Mouse (Mus musculus) stomach, embryonic 15.5 days (tissue): ENCODE measurements around the gene Epas1. TPM values are rescaled to one million over a fixed set of nuclear protein-coding genes. Genes with fewer than 3 reads are reported as not detected.

Source experiments
- ATAC-seq: fragments of 200-750 bp; cut with Nextera tagmentation; 2 replicates; pipeline ENCODE4 v1.8.0; 2017; ENCODE audit warnings: low read depth, moderate number of reproducible peaks, moderate TSS enrichment; ENCODE audit not compliant: insufficient read depth, low FRiP score
- H3K27ac ChIP-seq: fragments of 300-500 bp; sonication (generic); 2 replicates; pipeline ENCODE4 v1.5.1; 2015; ENCODE audit warnings: mild to moderate bottlenecking, inconsistent platforms
- H3K27me3 ChIP-seq: fragments of 300-500 bp; sonication (generic); replicated peaks from 2 replicates; pipeline ENCODE4 v1.6.1; 2015; ENCODE audit warnings: inconsistent platforms
- H3K36me3 ChIP-seq: fragments of 300-500 bp; sonication (generic); 2 replicates; pipeline ENCODE4 v1.6.1; 2015; ENCODE audit warnings: inconsistent platforms
- H3K4me1 ChIP-seq: fragments of 300-500 bp; sonication (generic); 2 replicates; pipeline ENCODE4 v1.6.1; 2015; ENCODE audit warnings: inconsistent platforms
- H3K4me2 ChIP-seq: fragments of 300-500 bp; sonication (generic); 2 replicates; pipeline ENCODE4 v1.6.1; 2015; ENCODE audit warnings: mild to moderate bottlenecking, inconsistent platforms
- H3K4me3 ChIP-seq: fragments of 300-500 bp; sonication (generic); replicated peaks from 2 replicates; pipeline ENCODE4 v1.5.1; 2015; ENCODE audit warnings: inconsistent platforms
- H3K9ac ChIP-seq: fragments of 300-500 bp; sonication (generic); 2 replicates; pipeline ENCODE4 v1.6.1; 2015; ENCODE audit warnings: inconsistent platforms
- H3K9me3 ChIP-seq: fragments of 300-500 bp; sonication (generic); 2 replicates; pipeline ENCODE4 v1.6.1; 2016; ENCODE audit warnings: inconsistent platforms
- WGBS: fragments of 180-500 bp; shearing (Covaris S2); methylation state at CpG from one replicate; pipeline ENCODE4 v1.1.7; 2015; 5-methylcytosine and 5-hydroxymethylcytosine counted together
- polyA plus RNA-seq: library from polyadenylated mRNA; unstranded; fragments of >200 nt; fragmentation: Nextera tagmentation; extraction: Ambion mirVana; gene quantifications from 2 replicates; pipeline ENCODE4 v1.2.1, GENCODE M21; 2015

Gene Epas1
- polyA plus RNA-seq, 1 experiment from 2014 or later, result 4.2 TPM

- Histone ChIP-seq H3K4me3 (no peak overlapping the region), H3K4me1 (peaks cover 9% of the 10 kb centered on the region; the same call in 1 of the 2 replicates), H3K27me3 (no peaks in the 10 kb centered on the region), H3K4me2 (no peak overlapping the region), H3K9ac (no peak overlapping the region), H3K9me3 (no peaks in the 10 kb centered on the region), H3K27ac (0 out of 2 replicates have a peak overlapping the region, but pooled peaks have one; percentile 14), H3K36me3 (no peaks in the 10 kb centered on the region)
- WGBS, result 49% methylated on average over 8 of the region's 8 CpGs
- ATAC-seq, result no peak
Measured at GRCm38 (mm10) chr17:86798460-86798859, 45.0 kb downstream of the Epas1 start.

- Histone ChIP-seq H3K9ac (no peak overlapping the region), H3K4me2 (no peak overlapping the region), H3K4me3 (no peak overlapping the region), H3K27me3 (no peaks in the 10 kb centered on the region), H3K4me1 (peaks cover 9% of the 10 kb centered on the region; the same call in 1 of the 2 replicates), H3K9me3 (no peaks in the 10 kb centered on the region), H3K36me3 (no peaks in the 10 kb centered on the region), H3K27ac (0 out of 2 replicates have a peak overlapping the region, but pooled peaks have one; percentile 12)
- 0 out of 2 replicates have a peak, but pooled peaks have one; percentile 28 for ATAC-seq
- 72% methylated on average over 11 of the region's 11 CpGs for WGBS
Measured at GRCm38 (mm10) chr17:86798951-86799350, 45.5 kb downstream of the Epas1 start.

- Histone ChIP-seq H3K4me2 (no peak overlapping the region), H3K36me3 (no peaks in the 10 kb centered on the region), H3K4me1 (peaks cover 9% of the 10 kb centered on the region; the same call in 1 of the 2 replicates), H3K27ac (peak overlapping the region; percentile 62), H3K4me3 (no peak overlapping the region), H3K9ac (no peak overlapping the region), H3K27me3 (no peaks in the 10 kb centered on the region), H3K9me3 (no peaks in the 10 kb centered on the region)
- ATAC-seq, result no peak
- 58% methylated on average over 12 of the region's 12 CpGs for WGBS
Measured at GRCm38 (mm10) chr17:86800535-86800934, 47.0 kb downstream of the Epas1 start.

GRCm38 (mm10) chr17:86801213-86801815 is 47.8 kb downstream of the Epas1 start:
- Histone ChIP-seq H3K9me3 (no peaks in the 10 kb centered on the region), H3K36me3 (no peaks in the 10 kb centered on the region), H3K4me1 (peaks cover 9% of the 10 kb centered on the region; the same call in 1 of the 2 replicates), H3K9ac (no peak overlapping the region), H3K4me2 (no peak overlapping the region), H3K27me3 (no peaks in the 10 kb centered on the region), H3K4me3 (no peak overlapping the region), H3K27ac (peak overlapping the region; percentile 64; the same call in 1 of the 2 replicates)
- ATAC-seq, result no peak
- WGBS, result 57% methylated on average over 11 of the region's 11 CpGs

- no peak for ATAC-seq
- H3K4me3 ChIP-seq, result no peak overlapping the region
- H3K9me3 ChIP-seq, result no peaks in the 10 kb centered on the region
- H3K36me3 ChIP-seq, result no peaks in the 10 kb centered on the region
- H3K4me1 ChIP-seq, result peaks cover 9% of the 10 kb centered on the region; the same call in 1 of the 2 replicates
- no peak overlapping the region for H3K9ac ChIP-seq
- no peaks in the 10 kb centered on the region for H3K27me3 ChIP-seq
- WGBS, result 56% methylated on average over 9 of the region's 9 CpGs
- no peak overlapping the region for H3K4me2 ChIP-seq
- H3K27ac ChIP-seq, result peak overlapping the region; percentile 64; the same call in 1 of the 2 replicates
Measured at GRCm38 (mm10) chr17:86801876-86802275, 48.4 kb downstream of the Epas1 start.

DNA sequence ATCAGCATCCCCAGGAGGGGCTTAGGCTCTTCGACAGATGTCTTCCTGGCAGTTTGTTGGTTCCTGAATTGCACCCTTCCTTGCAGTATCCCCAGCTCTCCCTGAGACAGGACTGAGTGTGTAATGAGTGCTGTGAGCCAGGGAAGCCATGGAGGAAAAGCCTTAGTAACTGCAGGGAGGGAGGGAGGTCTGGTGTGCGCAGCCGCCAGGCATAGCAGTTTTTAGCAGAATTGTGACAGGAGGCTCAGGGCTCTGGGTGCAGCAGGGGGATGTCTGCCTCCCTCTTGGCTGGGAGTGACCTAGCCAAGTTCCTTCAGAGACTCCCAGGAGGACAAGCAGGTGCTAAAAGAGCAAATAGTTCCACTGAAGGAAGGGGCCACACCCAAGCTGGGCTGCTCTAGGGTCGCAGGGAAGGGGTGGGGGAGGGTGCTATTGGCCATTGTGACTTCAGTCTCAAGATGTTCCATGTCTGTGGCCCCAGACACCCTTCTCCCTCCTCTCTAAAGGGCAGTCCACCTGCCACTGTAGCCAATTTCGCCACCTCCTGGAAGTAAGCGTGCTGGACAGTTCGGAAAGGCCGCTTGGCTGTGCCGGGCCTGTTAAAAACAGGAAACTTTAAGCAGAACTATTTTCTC is 49.0 kb downstream of the Epas1 start:
- Histone ChIP-seq H3K4me2 (no peak overlapping the region), H3K9ac (no peak overlapping the region), H3K27me3 (no peaks in the 10 kb centered on the region), H3K9me3 (no peaks in the 10 kb centered on the region), H3K4me3 (no peak overlapping the region), H3K4me1 (peaks cover 9% of the 10 kb centered on the region; the same call in 1 of the 2 replicates), H3K27ac (peak overlapping the region; percentile 33; the same call in 1 of the 2 replicates), H3K36me3 (no peaks in the 10 kb centered on the region)
- WGBS, result 56% methylated on average over 9 of the region's 9 CpGs
- no peak for ATAC-seq

DNA sequence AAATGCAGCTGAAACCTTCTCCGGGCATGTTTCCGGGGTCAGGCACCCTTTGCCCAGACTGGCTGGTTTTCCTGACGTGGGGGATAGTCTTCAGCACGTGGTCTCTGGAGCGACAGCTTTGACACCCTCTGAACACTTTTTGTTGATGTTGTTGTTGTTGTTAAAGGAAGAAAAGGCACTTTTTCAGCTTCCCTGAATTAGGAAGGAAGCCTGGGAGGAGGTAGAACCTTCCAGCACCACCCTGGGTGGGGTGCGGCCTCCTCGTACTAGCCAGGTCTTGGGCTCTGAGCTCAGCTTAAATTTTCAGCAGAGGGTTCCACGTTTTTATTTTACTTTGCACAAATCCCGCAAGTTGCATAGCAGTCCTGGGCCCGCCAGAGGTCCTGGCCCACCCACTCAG is 49.6 kb downstream of the Epas1 start:
- Histone ChIP-seq H3K4me3 (no peak overlapping the region), H3K27ac (no peak overlapping the region), H3K27me3 (no peaks in the 10 kb centered on the region), H3K9ac (no peak overlapping the region), H3K36me3 (no peaks in the 10 kb centered on the region), H3K4me2 (no peak overlapping the region), H3K4me1 (peaks cover 9% of the 10 kb centered on the region; the same call in 1 of the 2 replicates), H3K9me3 (no peaks in the 10 kb centered on the region)
- ATAC-seq, result no peak
- 78% methylated on average over 10 of the region's 10 CpGs for WGBS

- no peaks in the 10 kb centered on the region for H3K36me3 ChIP-seq
- H3K4me2 ChIP-seq, result no peak overlapping the region
- no peak overlapping the region for H3K9ac ChIP-seq
- no peak overlapping the region for H3K4me3 ChIP-seq
- no peak for ATAC-seq
- H3K9me3 ChIP-seq, result no peaks in the 10 kb centered on the region
- H3K27me3 ChIP-seq, result no peaks in the 10 kb centered on the region
- peaks cover 5% of the 10 kb centered on the region; the same call in 1 of the 2 replicates for H3K4me1 ChIP-seq
- H3K27ac ChIP-seq, result no peak overlapping the region
- 83% methylated on average over 5 of the region's 5 CpGs for WGBS
Measured at GRCm38 (mm10) chr17:86803653-86804052, 50.2 kb downstream of the Epas1 start.

DNA sequence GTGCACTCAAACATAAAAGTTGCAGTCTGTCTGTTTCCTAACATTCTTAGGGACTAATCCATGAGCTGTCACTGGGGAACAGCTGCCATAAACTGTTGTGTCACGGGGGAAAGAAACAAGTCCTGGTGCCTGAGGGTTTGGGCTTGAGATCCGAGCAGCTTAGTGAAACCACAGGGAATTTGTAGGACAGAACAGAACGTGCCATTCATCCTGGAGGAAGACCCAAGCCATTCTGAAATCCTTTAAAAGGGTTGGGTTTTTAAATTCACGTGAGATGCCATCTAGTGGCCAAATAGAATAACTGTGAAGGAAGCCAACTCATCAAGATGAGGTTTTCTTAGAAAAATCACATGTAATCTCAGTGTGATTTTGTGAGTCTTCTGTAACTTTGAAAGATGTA is 58.5 kb downstream of the Epas1 start:
- H3K9me3 ChIP-seq, result no peaks in the 10 kb centered on the region
- no peak overlapping the region for H3K27ac ChIP-seq
- no peak for ATAC-seq
- H3K9ac ChIP-seq, result no peak overlapping the region
- 4% methylated on average over 4 of the region's 4 CpGs for WGBS
- no peak overlapping the region for H3K4me2 ChIP-seq
- H3K27me3 ChIP-seq, result no peaks in the 10 kb centered on the region
- H3K4me1 ChIP-seq, result 0 out of 2 replicates have a peak, but pooled peaks cover 11% of the 10 kb centered on the region
- no peaks in the 10 kb centered on the region for H3K36me3 ChIP-seq
- H3K4me3 ChIP-seq, result no peak overlapping the region

DNA sequence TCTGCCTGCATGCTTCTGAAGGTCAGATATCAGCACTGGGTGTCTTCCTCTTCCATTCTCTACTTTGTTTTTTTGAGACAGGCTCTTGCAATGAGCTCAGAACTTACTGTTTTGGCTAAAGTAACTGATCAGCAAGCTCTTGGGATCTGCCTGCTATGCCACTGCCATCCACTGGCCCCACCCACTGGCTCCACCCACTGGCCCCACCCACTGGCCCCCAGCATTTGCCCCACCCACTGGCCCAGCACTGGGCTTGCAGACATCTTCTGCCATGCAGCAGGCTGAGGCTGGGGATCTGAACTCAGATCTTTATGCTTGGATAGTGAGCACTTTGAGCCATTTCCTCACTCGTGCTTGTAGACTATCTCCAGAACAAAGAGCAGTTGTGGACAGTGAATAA is 60.8 kb downstream of the Epas1 start:
- H3K4me3 ChIP-seq, result no peak overlapping the region
- no peaks in the 10 kb centered on the region for H3K9me3 ChIP-seq
- H3K27me3 ChIP-seq, result no peaks in the 10 kb centered on the region
- 0 out of 2 replicates have a peak, but pooled peaks cover 11% of the 10 kb centered on the region for H3K4me1 ChIP-seq
- H3K9ac ChIP-seq, result no peak overlapping the region
- H3K27ac ChIP-seq, result no peak overlapping the region
- no peaks in the 10 kb centered on the region for H3K36me3 ChIP-seq
- H3K4me2 ChIP-seq, result no peak overlapping the region
- WGBS, result 16% methylated on average over 1 of the region's 1 CpGs
- ATAC-seq, result no peak

- Histone ChIP-seq H3K9ac (no peak overlapping the region), H3K27ac (no peak overlapping the region), H3K27me3 (no peaks in the 10 kb centered on the region), H3K4me1 (0 out of 2 replicates have a peak, but pooled peaks cover 11% of the 10 kb centered on the region), H3K9me3 (no peaks in the 10 kb centered on the region), H3K36me3 (no peaks in the 10 kb centered on the region), H3K4me3 (no peak overlapping the region), H3K4me2 (no peak overlapping the region)
- 43% methylated on average over 24 of the region's 24 CpGs for WGBS
- no peak for ATAC-seq
Measured at GRCm38 (mm10) chr17:86815016-86815865, 61.7 kb downstream of the Epas1 start.
